Mouse (Mus musculus) olfactory bulb, adult 2 months (tissue): ENCODE data around the gene Olfr287. TPM values are rescaled to one million over a fixed set of nuclear protein-coding genes. Genes with fewer than 3 reads are reported as not detected.

Source experiments
- H3K27ac ChIP-seq: fragments of 200-500 bp; 2 replicates; pipeline ENCODE4 v1.5.1; 2012; ENCODE audit warnings: low read depth, low read length; ENCODE audit not compliant: insufficient read depth
- H3K4me1 ChIP-seq: fragments of 200-500 bp; 2 replicates; pipeline ENCODE4 v1.6.1; 2012; ENCODE audit warnings: low read length; ENCODE audit not compliant: control insufficient read depth, insufficient read depth
- H3K4me3 ChIP-seq: fragments of 200-500 bp; 2 replicates; pipeline ENCODE4 v1.5.1; 2012; ENCODE audit warnings: mild to moderate bottlenecking, low read depth, low read length, moderate library complexity; ENCODE audit not compliant: insufficient read depth
- CTCF ChIP-seq: fragments of 200-500 bp; IDR thresholded peaks from 2 replicates; pipeline ENCODE4 v1.5.1; 2012; ENCODE audit warnings: low read depth, mild to moderate bottlenecking, low read length, moderate library complexity; ENCODE audit not compliant: insufficient read depth
- POLR2A ChIP-seq: fragments of 200-500 bp; IDR thresholded peaks from 2 replicates; pipeline ENCODE4 v1.6.1; 2012; ENCODE audit warnings: mild to moderate bottlenecking, low read depth, low read length, moderate library complexity; ENCODE audit not compliant: insufficient read depth
- WGBS: fragments of 180-500 bp; shearing (Covaris S2); methylation state at CpG from one replicate; pipeline ENCODE4 v1.1.7; 2018; 5-methylcytosine and 5-hydroxymethylcytosine counted together
- polyA plus RNA-seq: library from polyadenylated mRNA; stranded (reverse); fragments of >200 nt; gene quantifications from 2 replicates; pipeline ENCODE4 v1.2.4, GENCODE M21; 2012; ENCODE audit warnings: low replicate concordance; ENCODE audit not compliant: missing spikeins, insufficient read depth, insufficient read length

Olfr287 gene
- not detected in 2 replicates for polyA plus RNA-seq

DNA sequence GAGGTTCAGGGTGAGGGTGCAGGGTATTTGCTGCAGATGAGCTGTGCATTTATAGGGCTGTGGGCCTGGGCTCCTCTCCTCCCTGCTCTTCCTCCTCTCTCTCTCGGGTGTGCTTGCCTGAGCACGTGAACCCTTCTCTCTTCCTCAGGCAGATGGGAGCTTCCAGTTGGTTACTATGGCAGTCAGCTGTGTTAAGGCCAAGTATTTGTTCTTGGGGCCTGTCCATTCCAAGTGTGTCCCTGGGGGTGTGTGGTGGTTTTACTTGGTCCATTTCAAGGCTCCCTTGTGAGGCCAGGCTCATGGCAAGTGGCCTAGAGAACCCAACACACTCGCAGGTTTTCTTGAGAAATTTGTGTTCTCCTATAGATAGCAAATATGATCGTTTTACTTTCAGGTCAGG, at the start of gene Olfr287, which contains the start of gene Gm44579:
Olfr287 (minus strand) TSS at position 180 of the 400 bp plus-strand sequence.
Gm44579 (minus strand) TSS at position 101 of the 400 bp plus-strand sequence.
- TF ChIP-seq POLR2A: no peak
- TF ChIP-seq CTCF: no peak
- H3K27ac ChIP-seq: no peak within 1 kb of the TSS
- no peak within 1 kb of the TSS for H3K4me3 ChIP-seq
- 0 out of 2 replicates have a peak, but pooled peaks cover 2% of the 10 kb centered on the region for H3K4me1 ChIP-seq
- WGBS: 66% methylated on average over 4 of the region's 4 CpGs

DNA sequence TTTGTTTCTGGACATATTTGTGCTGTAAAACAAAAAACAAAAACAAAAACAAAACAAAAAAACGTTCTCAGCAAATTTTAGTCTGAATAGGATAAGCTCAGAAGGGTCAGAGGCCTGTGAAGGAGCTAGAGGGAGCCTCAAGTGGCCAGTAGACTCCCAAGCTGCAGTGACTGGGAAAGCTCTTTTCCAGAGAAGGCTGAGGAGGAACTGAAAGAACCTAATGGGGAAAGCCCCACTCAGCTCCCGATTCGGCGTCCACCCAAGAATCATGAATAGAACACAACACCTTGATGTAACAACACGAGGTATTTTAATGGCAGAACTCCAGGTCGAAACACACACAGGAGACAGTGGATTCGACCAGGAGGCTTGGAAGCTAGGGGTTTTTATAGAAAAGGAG, 36.9 kb upstream of the Olfr287 start:
- H3K4me1 ChIP-seq: no peaks in the 10 kb centered on the region
- no peak overlapping the region for H3K4me3 ChIP-seq
- TF ChIP-seq POLR2A (no peak), CTCF (no peak)
- no peak overlapping the region for H3K27ac ChIP-seq
- 85% methylated on average over 7 of the region's 7 CpGs for WGBS

DNA sequence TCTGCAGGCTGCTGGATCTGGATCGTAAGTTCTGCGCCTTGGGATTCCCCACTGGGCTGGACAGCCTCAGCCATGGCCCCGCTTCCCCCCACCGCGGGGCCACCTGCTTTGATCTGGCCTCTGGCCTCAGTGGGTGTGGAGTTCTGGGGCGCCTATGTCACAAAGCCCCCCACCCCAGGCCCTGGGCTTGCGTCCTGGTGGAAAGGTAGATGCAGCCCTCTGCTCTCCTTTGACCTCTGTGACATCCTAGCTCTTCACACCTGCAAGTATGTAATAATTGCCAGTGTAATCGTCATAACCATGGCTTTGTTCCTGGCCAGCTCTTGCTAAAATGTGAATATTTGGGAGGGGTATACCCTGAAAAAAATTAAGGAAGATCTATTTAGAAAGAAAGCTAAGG, 36.3 kb upstream of the Olfr287 start, which contains the start of gene H1fnt:
H1fnt (minus strand) TSS at position 101 of the 400 bp plus-strand sequence.
- Histone ChIP-seq H3K4me3 (no peak within 1 kb of the TSS), H3K27ac (no peak within 1 kb of the TSS), H3K4me1 (no peaks in the 10 kb centered on the region)
- no peak for TF ChIP-seq POLR2A
- no peak for TF ChIP-seq CTCF
- 89% methylated on average over 8 of the region's 8 CpGs for WGBS

DNA sequence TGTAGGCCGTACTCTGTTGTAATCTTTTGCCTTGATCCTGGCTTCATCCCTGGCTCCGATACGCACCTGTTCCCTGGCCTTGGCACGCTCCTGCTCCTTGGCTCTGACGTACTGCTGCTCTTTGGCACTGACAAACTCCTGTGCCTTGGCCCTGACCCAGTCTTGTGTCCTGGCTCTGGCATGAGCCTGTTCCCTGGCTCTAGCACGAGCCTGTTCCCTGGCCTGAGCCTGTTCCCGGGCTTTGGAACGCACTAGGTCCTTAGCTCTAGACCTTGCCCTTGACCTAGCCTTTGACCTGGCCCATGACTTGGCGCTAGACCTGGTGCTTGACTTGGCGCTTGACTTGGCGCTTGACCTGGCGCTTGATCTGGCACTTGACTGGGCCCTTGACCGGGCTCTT, 35.4 kb upstream of the Olfr287 start:
- Histone ChIP-seq H3K4me1 (no peaks in the 10 kb centered on the region), H3K4me3 (no peak overlapping the region), H3K27ac (no peak overlapping the region)
- TF ChIP-seq POLR2A (no peak), CTCF (no peak)
- WGBS: 87% methylated on average over 13 of the region's 13 CpGs

DNA sequence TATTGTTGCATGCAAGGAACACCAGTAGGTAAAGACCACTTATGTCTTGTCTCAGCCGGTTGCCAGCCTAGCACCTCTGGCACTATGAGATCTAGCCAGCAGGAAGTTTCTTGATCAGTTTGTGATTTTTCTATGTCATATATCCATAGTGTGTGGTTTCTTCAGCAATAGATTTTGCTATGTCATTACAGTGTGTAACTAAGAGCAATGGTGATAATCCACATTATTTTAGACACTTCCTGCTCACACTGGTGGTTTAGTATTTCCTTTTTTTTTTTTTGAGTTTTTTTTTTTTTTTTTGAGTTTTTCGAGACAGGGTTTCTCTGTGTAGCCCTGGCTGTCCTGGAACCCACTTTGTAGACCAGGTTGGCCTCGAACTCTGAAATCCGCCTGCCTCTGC, 14.6 kb upstream of the Olfr287 start:
- H3K27ac ChIP-seq: no peak overlapping the region
- 89% methylated on average over 4 of the region's 4 CpGs for whole genome bisulfite sequencing
- no peaks in the 10 kb centered on the region for H3K4me1 ChIP-seq
- no peak for TF ChIP-seq POLR2A
- TF ChIP-seq CTCF: no peak
- no peak overlapping the region for H3K4me3 ChIP-seq

DNA sequence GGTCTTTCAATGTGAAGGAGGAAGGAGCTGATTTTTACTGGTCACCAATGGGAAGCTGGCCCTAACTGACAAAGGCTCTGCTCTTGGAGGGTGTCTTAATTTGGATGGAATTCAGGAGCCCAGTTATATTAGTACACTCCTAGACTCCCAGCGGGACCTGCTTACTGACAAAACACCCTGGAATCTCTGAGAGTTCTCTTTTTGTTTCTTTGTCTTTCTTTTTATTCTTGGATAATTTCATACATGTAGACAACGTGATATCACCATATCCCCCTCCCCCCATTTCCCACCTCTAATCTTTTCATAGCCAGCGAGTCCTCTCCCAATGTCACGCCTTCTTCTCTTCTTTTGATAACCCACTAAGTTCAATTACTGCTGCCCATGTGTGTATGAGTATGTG, 13.5 kb upstream of the Olfr287 start, which contains the start of gene Olfr286:
Olfr286 (minus strand) TSS at position 101 of the 400 bp plus-strand sequence.
- H3K4me1 ChIP-seq: no peaks in the 10 kb centered on the region
- 84% methylated on average over 4 of the region's 4 CpGs for WGBS
- H3K27ac ChIP-seq: no peak within 1 kb of the TSS
- TF ChIP-seq CTCF: no peak
- H3K4me3 ChIP-seq: no peak within 1 kb of the TSS

DNA sequence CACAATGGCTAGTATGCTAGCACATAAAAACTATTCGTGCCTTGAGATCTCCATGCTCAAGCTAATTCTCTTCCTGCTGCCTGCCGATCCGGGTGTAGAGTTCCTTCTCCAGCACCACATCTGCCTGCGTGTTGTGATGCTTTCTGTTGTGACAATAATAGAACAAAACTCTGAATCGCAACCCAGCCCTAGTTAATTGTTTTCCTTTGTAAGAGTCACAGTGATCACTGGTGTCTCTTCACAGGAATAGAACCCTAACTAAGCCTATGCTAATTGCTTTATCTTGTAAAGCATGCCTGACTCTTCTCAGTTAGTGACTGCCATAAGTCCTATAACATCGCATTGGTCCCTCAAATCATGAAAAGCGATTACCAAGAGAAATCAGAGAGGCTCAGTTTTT, 5.2 kb upstream of the Olfr287 start:
- no peak for TF ChIP-seq CTCF
- TF ChIP-seq POLR2A: no peak
- Histone ChIP-seq H3K27ac (no peak overlapping the region), H3K4me3 (no peak overlapping the region), H3K4me1 (peaks cover 6% of the 10 kb centered on the region; the same call in 1 of the 2 replicates)
- WGBS: 39% methylated on average over 7 of the region's 7 CpGs

DNA sequence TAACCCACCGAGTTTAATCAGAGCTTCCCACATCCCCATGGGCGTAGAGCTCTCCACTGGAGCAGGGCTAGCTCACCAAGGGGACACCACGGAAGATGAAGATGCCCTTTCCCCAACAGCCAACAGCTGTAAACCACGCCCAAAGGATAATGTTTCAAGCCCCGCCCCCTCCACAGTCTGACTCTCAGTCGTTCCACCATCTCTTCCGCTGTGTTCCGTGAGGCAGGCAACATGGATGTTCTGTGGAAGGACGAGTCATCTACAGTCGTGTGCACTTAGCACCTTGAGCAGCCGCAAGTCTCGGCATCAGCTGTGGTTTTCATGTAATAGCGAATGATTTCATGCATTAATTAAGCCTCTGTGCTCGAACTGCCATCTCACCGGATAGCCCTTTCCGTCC, 4.8 kb upstream of the Olfr287 start:
- Histone ChIP-seq H3K4me1 (peaks cover 6% of the 10 kb centered on the region; the same call in 1 of the 2 replicates), H3K27ac (no peak overlapping the region), H3K4me3 (no peak overlapping the region)
- TF ChIP-seq CTCF: no peak
- no peak for TF ChIP-seq POLR2A
- 30% methylated on average over 16 of the region's 16 CpGs for WGBS

DNA sequence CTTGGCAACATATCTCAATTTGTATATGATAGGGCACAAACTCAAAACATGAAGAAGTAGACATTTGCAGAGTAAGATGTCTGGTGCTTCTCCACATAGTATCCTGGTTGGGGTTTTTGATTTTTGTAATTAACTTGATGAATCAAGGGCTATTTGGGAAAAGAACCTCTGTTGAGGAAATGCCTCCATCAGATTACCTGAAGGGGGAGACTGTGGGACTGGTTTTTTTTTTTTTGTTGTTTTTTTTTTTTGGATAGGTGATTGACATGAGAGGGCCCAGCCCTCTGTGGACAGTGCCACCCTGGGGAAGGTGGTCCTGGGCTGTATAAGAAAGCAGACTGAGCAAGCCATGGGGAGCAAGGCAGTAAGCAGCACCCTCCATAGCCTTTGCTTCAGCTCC, 1.5 kb upstream of the Olfr287 start:
- H3K4me1 ChIP-seq: peaks cover 6% of the 10 kb centered on the region; the same call in 1 of the 2 replicates
- no peak overlapping the region for H3K4me3 ChIP-seq
- no peak overlapping the region for H3K27ac ChIP-seq
- TF ChIP-seq CTCF (no peak), POLR2A (no peak)

DNA sequence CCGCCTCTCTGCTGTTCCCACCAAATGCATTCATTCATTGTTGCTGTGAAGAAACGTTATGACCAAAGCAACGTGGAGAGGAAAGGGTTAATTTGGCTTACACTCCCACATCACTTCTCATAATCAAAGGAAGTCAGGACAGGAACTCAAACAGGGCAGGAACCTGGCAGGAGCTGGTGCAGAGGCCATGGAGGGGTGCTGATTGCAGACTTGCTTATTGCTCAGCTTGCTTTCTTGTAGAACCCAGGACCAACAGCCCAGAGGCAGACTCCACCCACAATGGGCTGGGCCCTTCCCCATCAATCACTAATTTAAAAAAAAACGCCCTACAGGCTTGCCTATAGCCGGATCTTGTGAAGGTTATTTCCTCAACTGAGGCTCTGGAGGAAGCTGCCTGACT, 6.7 kb downstream of the Olfr287 start:
- H3K27ac ChIP-seq: no peak overlapping the region
- H3K4me1 ChIP-seq: no peaks in the 10 kb centered on the region
- TF ChIP-seq POLR2A (no peak), CTCF (no peak)
- H3K4me3 ChIP-seq: no peak overlapping the region
- WGBS: 70% methylated on average over 5 of the region's 5 CpGs
